Mouse (Mus musculus) myocyte (in vitro differentiated cells): ENCODE results near the gene Pank1. TPM values are rescaled to one million over a fixed set of nuclear protein-coding genes. Genes with fewer than 3 reads are reported as not detected.

Experiments
- H3K27me3 ChIP-seq: one replicate; pipeline ENCODE4 v1.6.1; 2011; ENCODE audit not compliant: control insufficient read depth, insufficient read depth, insufficient read length
- H3K36me3 ChIP-seq: one replicate; pipeline ENCODE4 v1.6.1; 2011; ENCODE audit not compliant: control insufficient read depth, insufficient read depth
- H3K4me2 ChIP-seq: one replicate; pipeline ENCODE4 v1.6.1; 2011; ENCODE audit warnings: low read depth, control low read depth
- H3K4me3 ChIP-seq: one replicate; pipeline ENCODE4 v1.5.1; 2011; ENCODE audit warnings: mild to moderate bottlenecking, control low read depth, moderate library complexity
- H3K79me2 ChIP-seq: one replicate; pipeline ENCODE4 v1.6.1; 2011; ENCODE audit not compliant: control insufficient read depth, insufficient read depth
- H3ac ChIP-seq: one replicate; pipeline ENCODE4 v1.6.1; 2011; ENCODE audit not compliant: control insufficient read depth, insufficient read length
- CEBPB ChIP-seq: IDR thresholded peaks from 2 replicates; pipeline ENCODE4 v1.6.1; 2011; ENCODE audit warnings: mild to moderate bottlenecking, moderate library complexity; ENCODE audit not compliant: poor library complexity, insufficient read depth, severe bottlenecking
- E2F4 ChIP-seq: IDR thresholded peaks from one replicate; pipeline ENCODE4 v1.6.1; 2011; ENCODE audit warnings: mild to moderate bottlenecking, control low read depth, moderate library complexity; ENCODE audit not compliant: insufficient read depth
- MAX ChIP-seq: IDR thresholded peaks from one replicate; pipeline ENCODE4 v1.6.1; 2011; ENCODE audit warnings: low read depth, mild to moderate bottlenecking, control low read depth
- MYOD1 ChIP-seq, 3 experiments: IDR thresholded peaks; one replicate each; pipeline ENCODE4 v1.6.1; 2011; ENCODE audit warnings: control low read depth in 2 of 3, low read depth in 2 of 3, mild to moderate bottlenecking in 2 of 3, moderate library complexity in 1 of 3; ENCODE audit not compliant: insufficient read length in 2 of 3, control insufficient read depth in 1 of 3
- MYOG ChIP-seq, 3 experiments: IDR thresholded peaks; one replicate each; pipeline ENCODE4 v1.6.1; 2011; ENCODE audit warnings: control low read depth in 2 of 3, low read depth in 2 of 3, mild to moderate bottlenecking in 2 of 3; ENCODE audit not compliant: insufficient read length in 2 of 3, control insufficient read depth in 1 of 3, insufficient read depth in 1 of 3
- POLR2A ChIP-seq: IDR thresholded peaks from one replicate; pipeline ENCODE4 v1.6.1; 2011; ENCODE audit warnings: low read depth, mild to moderate bottlenecking, control low read depth, moderate library complexity; ENCODE audit not compliant: insufficient read length
- POLR2AphosphoS2 ChIP-seq: IDR thresholded peaks from one replicate; pipeline ENCODE4 v1.6.1; 2011; ENCODE audit warnings: low read depth, control low read depth; ENCODE audit not compliant: insufficient read length
- REST ChIP-seq: IDR thresholded peaks from one replicate; pipeline ENCODE4 v1.6.1; 2011; ENCODE audit warnings: mild to moderate bottlenecking, control low read depth, moderate library complexity; ENCODE audit not compliant: insufficient read depth, insufficient read length
- SRF ChIP-seq: IDR thresholded peaks from one replicate; pipeline ENCODE4 v1.6.1; 2011; ENCODE audit warnings: low read depth; ENCODE audit not compliant: control insufficient read depth, insufficient read length
- TCF12 ChIP-seq: IDR thresholded peaks from one replicate; pipeline ENCODE4 v1.6.1; 2011; ENCODE audit warnings: mild to moderate bottlenecking, control low read depth; ENCODE audit not compliant: poor library complexity, insufficient read depth, severe bottlenecking
- TCF3 ChIP-seq: IDR thresholded peaks from one replicate; pipeline ENCODE4 v1.6.1; 2011; ENCODE audit warnings: low read depth, control low read depth; ENCODE audit not compliant: insufficient read length
- USF1 ChIP-seq: IDR thresholded peaks from one replicate; pipeline ENCODE4 v1.6.1; 2011; ENCODE audit warnings: low read depth, mild to moderate bottlenecking, control low read depth, moderate library complexity
- polyA plus RNA-seq: library from polyadenylated mRNA; unstranded; fragments of >200 nt; fragmentation: generic; extraction: Trizol; gene quantifications from one replicate; pipeline ENCODE4 v1.2.1, GENCODE M21; 2012; ENCODE audit warnings: missing spikeins

The Pank1 gene
- polyA plus RNA-seq, 1 experiment = 3.5 TPM

GRCm38 (mm10) chr19:34772775-34773174, 106.5 kb downstream of the Pank1 start:
- no peaks in the 10 kb centered on the region for H3K27me3 ChIP-seq
- TF ChIP-seq MYOD1 (IDR thresholded peaks at IDR 0.05; ENCODE audit: control insufficient read depth in 1 of 3, insufficient read length in 2 of 3, low read depth in 2 of 3) (no peak), POLR2A (no peak), SRF (no peak), MYOG (IDR thresholded peaks at IDR 0.05; ENCODE audit: control insufficient read depth in 1 of 3, insufficient read depth in 1 of 3, insufficient read length in 2 of 3, low read depth in 2 of 3) (no peak), CEBPB (no peak), POLR2AphosphoS2 (no peak), USF1 (no peak), REST (no peak), MAX (no peak), E2F4 (no peak), TCF12 (no peak), TCF3 (no peak)
- no peaks in the 10 kb centered on the region for H3K36me3 ChIP-seq
- H3K4me2 ChIP-seq = no peak overlapping the region
- H3K4me3 ChIP-seq = no peak overlapping the region
- H3ac ChIP-seq = no peak overlapping the region
- no peaks in the 10 kb centered on the region for H3K79me2 ChIP-seq

GRCm38 (mm10) chr19:34770764-34771163, 108.5 kb downstream of the Pank1 start:
- Histone ChIP-seq H3K79me2 (no peaks in the 10 kb centered on the region), H3K27me3 (no peaks in the 10 kb centered on the region), H3K4me3 (no peak overlapping the region), H3ac (no peak overlapping the region), H3K36me3 (no peaks in the 10 kb centered on the region), H3K4me2 (no peak overlapping the region)
- TF ChIP-seq MYOD1 (IDR thresholded peaks at IDR 0.05; ENCODE audit: control insufficient read depth in 1 of 3, insufficient read length in 2 of 3, low read depth in 2 of 3) (no peak), TCF3 (no peak)

- Histone ChIP-seq H3K4me3 (no peak overlapping the region), H3K27me3 (no peaks in the 10 kb centered on the region), H3K79me2 (no peaks in the 10 kb centered on the region), H3K36me3 (no peaks in the 10 kb centered on the region), H3K4me2 (no peak overlapping the region), H3ac (no peak overlapping the region)
- TF ChIP-seq TCF3 (no peak), MAX (no peak), REST (no peak), CEBPB (no peak), MYOD1 (IDR thresholded peaks at IDR 0.05; ENCODE audit: control insufficient read depth in 1 of 3, insufficient read length in 2 of 3, low read depth in 2 of 3) (no peak), TCF12 (no peak), POLR2AphosphoS2 (no peak)
Measured at GRCm38 (mm10) chr19:34758754-34759153, 120.5 kb downstream of the Pank1 start.

Other genes with a start within 250 kb of the Pank1 start
- 0.02 TPM for gene Ifit1bl2, start 238.7 kb downstream of the Pank1 start, polyA plus RNA-seq
- gene Ifit1, start 238.6 kb downstream of the Pank1 start, polyA plus RNA-seq = 0.53 TPM
- gene Slc16a12, start 132.2 kb downstream of the Pank1 start, polyA plus RNA-seq = 0.04 TPM
- 1.9 TPM for gene Kif20b, start 42.9 kb upstream of the Pank1 start, polyA plus RNA-seq